Comparison of ENCODE assay signal across 25 mouse cellular contexts in genomic region chr2:178830313-178830712, GRCm38 (mm10).
"Had no signal": no experiment of that assay in that cellular context is flagged by ENCODE, and none has a peak within 500 bp of the region (broad histone marks: within the 10 kb centered on the region; RNA-seq: fewer than 3 reads in every experiment).

No protein-coding gene starts in this region.

- H3K4me1 ChIP-seq: liver, embryonic 12.5 days; liver, embryonic 15.5 days; lung, embryonic 15.5 days; megakaryocyte, embryonic 14.5 days; midbrain, embryonic 10.5 days; neural tube, embryonic 12.5 days had no signal

- H3K4me2 ChIP-seq: limb, embryonic 13.5 days; liver, embryonic 12.5 days; liver, embryonic 15.5 days; lung, embryonic 15.5 days; midbrain, embryonic 15.5 days; neural tube, embryonic 12.5 days; neural tube, embryonic 15.5 days had no signal

- ATAC-seq: liver, embryonic 12.5 days; midbrain, embryonic 15.5 days had no signal

- H3K36me3 ChIP-seq: limb, embryonic 10.5 days; limb, embryonic 13.5 days; liver, embryonic 12.5 days; liver, embryonic 15.5 days; lung, embryonic 15.5 days; midbrain, embryonic 10.5 days; midbrain, embryonic 15.5 days; neural tube, embryonic 12.5 days; neural tube, embryonic 15.5 days had no signal

- H3K4me3 ChIP-seq: layer of hippocampus, adult 2 months; limb, embryonic 10.5 days; limb, embryonic 13.5 days; liver, embryonic 12.5 days; liver, embryonic 15.5 days; lung, embryonic 15.5 days; midbrain, embryonic 10.5 days; midbrain, embryonic 15.5 days; neural tube, embryonic 12.5 days; neural tube, embryonic 15.5 days had no signal

- DNase-seq: kidney, postnatal 25 days; layer of hippocampus, adult 9-11 months; liver; lung, adult 18-20 months; lung, postnatal 10 days; lung, postnatal 36 days; right cerebral cortex, adult 18-20 months; right cerebral cortex, postnatal 14 days; right cerebral cortex, postnatal 4 days; thymus, adult 2 months; thymus, postnatal 14 days; thymus, postnatal 4 days had no signal

- H3K9me3 ChIP-seq: limb, embryonic 10.5 days; limb, embryonic 13.5 days; liver, embryonic 15.5 days; lung, embryonic 15.5 days; midbrain, embryonic 10.5 days; midbrain, embryonic 15.5 days; neural tube, embryonic 12.5 days; neural tube, embryonic 15.5 days had no signal

- H3K27ac ChIP-seq: kidney, postnatal 0 days; layer of hippocampus, adult 2 months; limb, embryonic 10.5 days; limb, embryonic 13.5 days; liver, embryonic 12.5 days; liver, embryonic 15.5 days; lung, embryonic 15.5 days; midbrain, embryonic 10.5 days; midbrain, embryonic 15.5 days; neural tube, embryonic 12.5 days; neural tube, embryonic 15.5 days; stomach, postnatal 0 days had no signal

- H3K27me3 ChIP-seq: limb, embryonic 13.5 days; liver, embryonic 12.5 days; liver, embryonic 15.5 days; lung, embryonic 15.5 days; megakaryocyte, embryonic 14.5 days; midbrain, embryonic 15.5 days; neural tube, embryonic 12.5 days; neural tube, embryonic 15.5 days had no signal

- H3K9ac ChIP-seq: limb, embryonic 13.5 days; liver, embryonic 12.5 days; liver, embryonic 15.5 days; lung, embryonic 15.5 days; midbrain, embryonic 15.5 days; neural tube, embryonic 12.5 days; neural tube, embryonic 15.5 days had no signal
